Mouse (Mus musculus) bone marrow macrophage, adult 2 months (primary cell): Measurements from ENCODE around the gene Tldc2. TPM values are rescaled to one million over a fixed set of nuclear protein-coding genes. Genes with fewer than 3 reads are reported as not detected.

Experiments
- H3K27ac ChIP-seq: 2 replicates; pipeline ENCODE4 v1.5.1; 2012; ENCODE audit warnings: low read depth, low read length; ENCODE audit not compliant: insufficient read depth
- H3K4me1 ChIP-seq: 2 replicates; pipeline ENCODE4 v1.6.1; 2012; ENCODE audit warnings: low read length; ENCODE audit not compliant: control insufficient read depth, insufficient read depth
- H3K4me3 ChIP-seq: 2 replicates; pipeline ENCODE4 v1.5.1; 2012; ENCODE audit warnings: mild to moderate bottlenecking, low read length, moderate library complexity; ENCODE audit not compliant: insufficient read depth
- CTCF ChIP-seq: IDR thresholded peaks from 2 replicates; pipeline ENCODE4 v1.5.1; 2012; ENCODE audit warnings: low read depth, mild to moderate bottlenecking, low read length, moderate library complexity
- POLR2A ChIP-seq: IDR thresholded peaks from 2 replicates; pipeline ENCODE4 v1.6.1; 2012; ENCODE audit warnings: mild to moderate bottlenecking, low read depth, low read length, borderline replicate concordance
- polyA plus RNA-seq: library from polyadenylated mRNA; stranded (reverse); fragments of >200 nt; gene quantifications from 2 replicates; pipeline ENCODE4 v1.2.4, GENCODE M21; 2012; ENCODE audit not compliant: missing spikeins, insufficient read depth, insufficient read length

Gene Tldc2
- polyA plus RNA-seq, 1 experiment = not detected

GRCm38 (mm10) chr2:157059166-157059565, 27.7 kb upstream of the Tldc2 start:
- no peak overlapping the region for H3K4me3 ChIP-seq
- no peak for TF ChIP-seq POLR2A
- TF ChIP-seq CTCF = no peak
- H3K27ac ChIP-seq = no peak overlapping the region
- H3K4me1 ChIP-seq = peaks cover 16% of the 10 kb centered on the region

GRCm38 (mm10) chr2:157060037-157060436, 26.8 kb upstream of the Tldc2 start:
- H3K4me3 ChIP-seq = no peak overlapping the region
- no peak for TF ChIP-seq POLR2A
- TF ChIP-seq CTCF = no peak
- H3K4me1 ChIP-seq = peaks cover 24% of the 10 kb centered on the region

GRCm38 (mm10) chr2:157060557-157061305, 26.1 kb upstream of the Tldc2 start:
- Histone ChIP-seq H3K27ac (no peak overlapping the region), H3K4me3 (no peak overlapping the region), H3K4me1 (peaks cover 30% of the 10 kb centered on the region)
- TF ChIP-seq POLR2A (no peak), CTCF (no peak)

More at GRCm38 (mm10) chr2:157060037-157060436, 26.8 kb upstream of the Tldc2 start:
- no peak overlapping the region for H3K27ac ChIP-seq

- Histone ChIP-seq H3K27ac (peak overlapping the region; percentile 90), H3K4me3 (peak overlapping the region; percentile 21)
Measured at GRCm38 (mm10) chr2:157063241-157063700, 23.6 kb upstream of the Tldc2 start.

GRCm38 (mm10) chr2:157064136-157064535, 22.7 kb upstream of the Tldc2 start:
- no peak overlapping the region for H3K4me3 ChIP-seq
- TF ChIP-seq POLR2A = no peak
- peak overlapping the region; percentile 90 for H3K27ac ChIP-seq
- H3K4me1 ChIP-seq = peaks cover 43% of the 10 kb centered on the region

More at GRCm38 (mm10) chr2:157063241-157063700, 23.6 kb upstream of the Tldc2 start:
- no peak for TF ChIP-seq CTCF
- no peak for TF ChIP-seq POLR2A
- H3K4me1 ChIP-seq = peaks cover 35% of the 10 kb centered on the region

- no peak overlapping the region for H3K27ac ChIP-seq
- TF ChIP-seq CTCF = no peak
- TF ChIP-seq POLR2A = no peak
- H3K4me1 ChIP-seq = peaks cover 52% of the 10 kb centered on the region
- H3K4me3 ChIP-seq = no peak overlapping the region
Measured at GRCm38 (mm10) chr2:157064978-157065878, 21.6 kb upstream of the Tldc2 start.

- Histone ChIP-seq H3K4me3 (no peak overlapping the region), H3K27ac (no peak overlapping the region), H3K4me1 (peaks cover 57% of the 10 kb centered on the region)
- TF ChIP-seq POLR2A = no peak
- TF ChIP-seq CTCF = no peak
Measured at GRCm38 (mm10) chr2:157065879-157066226, 21.0 kb upstream of the Tldc2 start.

- no peak overlapping the region for H3K4me3 ChIP-seq
- TF ChIP-seq CTCF = no peak
- TF ChIP-seq POLR2A = no peak
- H3K27ac ChIP-seq = no peak overlapping the region
- H3K4me1 ChIP-seq = peaks cover 65% of the 10 kb centered on the region
Measured at GRCm38 (mm10) chr2:157066731-157067430, 20.0 kb upstream of the Tldc2 start.

- no peak overlapping the region for H3K4me3 ChIP-seq
- TF ChIP-seq CTCF (no peak), POLR2A (no peak)
- peak overlapping the region; percentile 82 for H3K27ac ChIP-seq
- H3K4me1 ChIP-seq = peaks cover 60% of the 10 kb centered on the region
Measured at GRCm38 (mm10) chr2:157068701-157069354, 18.0 kb upstream of the Tldc2 start.
